Mouse (Mus musculus) heart, embryonic 16.5 days (tissue): ENCODE measurements around the gene Ssbp3. TPM values are rescaled to one million over a fixed set of nuclear protein-coding genes. Genes with fewer than 3 reads are reported as not detected.

Source experiments
- ATAC-seq: fragments of 200-750 bp; cut with Nextera tagmentation; replicated peaks from 2 replicates; pipeline ENCODE4 v1.8.0; 2017; ENCODE audit warnings: moderate number of reproducible peaks; ENCODE audit not compliant: insufficient read depth, low FRiP score; ENCODE audit errors: extremely low read depth
- H3K27ac ChIP-seq: fragments of 300-500 bp; sonication (generic); 2 replicates; pipeline ENCODE4 v1.5.1; 2014; ENCODE audit warnings: mild to moderate bottlenecking, low read length, control low read depth, moderate library complexity
- H3K27me3 ChIP-seq: fragments of 300-500 bp; sonication (generic); 2 replicates; pipeline ENCODE4 v1.6.1; 2014; ENCODE audit warnings: low read length, mixed read lengths; ENCODE audit not compliant: control insufficient read depth, insufficient read depth
- H3K36me3 ChIP-seq: fragments of 300-500 bp; sonication (generic); 2 replicates; pipeline ENCODE4 v1.6.1; 2014; ENCODE audit not compliant: control insufficient read depth, insufficient read depth
- H3K4me1 ChIP-seq: fragments of 300-500 bp; sonication (generic); 2 replicates; pipeline ENCODE4 v1.6.1; 2014; ENCODE audit warnings: low read length, mixed read lengths; ENCODE audit not compliant: control insufficient read depth, insufficient read depth
- H3K4me2 ChIP-seq: fragments of 300-500 bp; sonication (generic); 2 replicates; pipeline ENCODE4 v1.6.1; 2014; ENCODE audit warnings: low read depth, mild to moderate bottlenecking, control low read depth, low read length
- H3K4me3 ChIP-seq: fragments of 300-500 bp; sonication (generic); 2 replicates; pipeline ENCODE4 v1.5.1; 2014; ENCODE audit warnings: mild to moderate bottlenecking, control low read depth, low read length
- H3K9ac ChIP-seq: fragments of 300-500 bp; sonication (generic); 2 replicates; pipeline ENCODE4 v1.6.1; 2014; ENCODE audit warnings: low read length, control low read depth
- H3K9me3 ChIP-seq: fragments of 300-500 bp; sonication (generic); replicated peaks from 2 replicates; pipeline ENCODE4 v1.6.1; 2016; ENCODE audit warnings: low read length; ENCODE audit not compliant: control insufficient read depth
- WGBS: fragments of 180-500 bp; shearing (Covaris S2); extraction: QIAGEN DNeasy Blood & Tissue Kit; methylation state at CpG from one replicate; pipeline ENCODE4 v1.1.7; 2014; 5-methylcytosine and 5-hydroxymethylcytosine counted together
- polyA plus RNA-seq: library from polyadenylated mRNA; unstranded; fragments of >200 nt; fragmentation: Nextera tagmentation; extraction: Ambion mirVana; gene quantifications from 2 replicates; pipeline ENCODE4 v1.2.1, GENCODE M21; 2015

Gene Ssbp3
- polyA plus RNA-seq, 1 experiment from 2014 or later: 52.9 TPM

DNA sequence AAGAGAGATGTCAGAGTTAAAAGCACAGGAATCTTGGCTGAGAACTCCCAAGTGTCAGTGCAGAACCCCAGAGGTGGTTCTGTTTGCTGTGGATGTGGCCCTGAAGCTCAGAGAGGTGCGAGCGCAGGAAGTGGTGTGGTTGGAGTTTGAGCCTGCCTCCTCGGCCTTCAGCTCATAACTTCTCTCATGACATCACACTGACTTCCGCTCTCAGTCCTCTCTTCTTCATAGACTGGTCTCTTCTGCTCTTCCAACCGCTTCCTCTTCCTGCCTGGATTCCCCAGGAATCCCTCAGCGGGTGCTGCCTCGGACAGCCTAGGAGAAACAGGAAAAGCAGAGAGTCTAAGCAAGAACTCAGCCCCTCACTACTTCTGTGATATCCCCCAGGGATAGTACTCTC, 60.3 kb downstream of the Ssbp3 start:
- WGBS: 61% methylated on average over 7 of the region's 7 CpGs
- H3K27ac ChIP-seq: peak overlapping the region; percentile 16; the same call in 1 of the 2 replicates
- H3K36me3 ChIP-seq: no peaks in the 10 kb centered on the region
- ATAC-seq: no peak
- H3K9me3 ChIP-seq: no peaks in the 10 kb centered on the region
- H3K4me1 ChIP-seq: peaks cover 49% of the 10 kb centered on the region
- H3K9ac ChIP-seq: no peak overlapping the region
- H3K4me2 ChIP-seq: no peak overlapping the region
- H3K4me3 ChIP-seq: no peak overlapping the region
- H3K27me3 ChIP-seq: no peaks in the 10 kb centered on the region

DNA sequence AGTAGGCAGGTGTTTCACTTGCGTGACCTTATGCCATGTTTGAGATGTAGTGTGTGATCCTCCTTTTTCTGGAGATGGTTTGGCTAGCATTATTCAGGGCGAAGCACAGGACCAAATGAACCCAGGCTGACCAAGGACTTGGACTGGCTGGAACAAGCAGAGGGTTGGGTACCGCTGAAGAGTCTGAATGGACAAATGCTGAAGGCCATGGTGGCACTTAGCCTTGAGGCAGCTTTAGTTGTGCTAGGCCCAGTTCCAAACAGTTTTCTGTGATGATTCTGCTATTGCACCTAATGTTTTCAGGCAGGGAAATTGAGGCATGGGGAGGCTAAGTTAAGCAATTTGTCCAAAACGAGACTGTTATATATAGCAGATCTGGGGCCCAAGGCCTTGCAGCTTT, 61.6 kb downstream of the Ssbp3 start:
- Histone ChIP-seq H3K27me3 (no peaks in the 10 kb centered on the region), H3K4me1 (peaks cover 51% of the 10 kb centered on the region), H3K4me2 (no peak overlapping the region), H3K4me3 (no peak overlapping the region), H3K9me3 (no peaks in the 10 kb centered on the region), H3K27ac (no peak overlapping the region), H3K9ac (no peak overlapping the region), H3K36me3 (no peaks in the 10 kb centered on the region)
- no peak for ATAC-seq
- WGBS: 88% methylated on average over 4 of the region's 4 CpGs

DNA sequence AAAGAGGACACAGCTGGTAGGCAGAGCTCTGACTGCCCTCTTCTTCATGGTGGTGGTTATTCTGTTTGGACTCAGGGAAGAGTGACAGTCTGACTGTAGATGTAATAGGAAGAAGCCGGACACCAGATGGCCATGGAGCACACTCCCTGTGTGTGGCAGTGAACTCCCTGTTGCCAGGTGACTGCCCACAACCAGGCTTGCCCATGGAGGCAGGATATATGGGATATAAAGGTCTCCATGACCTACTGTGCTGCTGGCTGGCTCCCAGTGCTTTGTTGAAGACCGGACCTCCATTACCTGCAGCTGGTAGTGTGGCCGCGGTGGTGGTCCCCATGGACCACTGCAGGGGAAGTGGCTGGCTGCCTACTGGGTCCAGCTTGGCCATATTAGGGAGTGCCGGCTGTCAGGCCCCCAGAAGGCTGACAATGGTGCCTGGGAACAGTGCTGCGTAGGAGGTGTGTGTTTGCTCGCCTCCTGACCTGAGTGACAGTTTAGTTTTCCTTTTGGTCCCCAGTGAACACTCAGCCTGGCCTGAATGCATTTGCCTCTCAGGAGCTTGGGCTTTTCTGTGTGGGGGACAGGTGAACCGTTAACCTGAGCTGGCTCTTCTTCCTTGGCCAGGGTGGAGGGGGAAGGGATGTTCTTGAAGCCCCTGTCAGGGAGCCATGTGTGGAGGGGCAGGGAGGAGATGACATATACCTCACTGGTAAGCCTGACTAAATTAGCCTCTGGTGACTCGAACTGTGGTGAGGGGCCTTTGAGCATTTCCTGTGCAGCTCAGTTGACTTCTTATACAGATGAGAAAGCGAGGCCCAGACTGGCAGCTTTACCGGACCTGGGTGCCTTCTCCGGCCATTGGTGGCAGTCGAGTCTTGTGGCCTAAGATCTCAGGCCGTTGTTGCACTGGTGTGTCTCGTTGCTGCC, 62.2 kb downstream of the Ssbp3 start:
- Histone ChIP-seq H3K4me3 (no peak overlapping the region), H3K9me3 (no peaks in the 10 kb centered on the region), H3K4me2 (no peak overlapping the region), H3K9ac (no peak overlapping the region), H3K36me3 (no peaks in the 10 kb centered on the region), H3K4me1 (peaks cover 55% of the 10 kb centered on the region), H3K27ac (no peak overlapping the region), H3K27me3 (no peaks in the 10 kb centered on the region)
- peak; percentile 15; the same call in 1 of the 2 replicates for ATAC-seq
- WGBS: 67% methylated on average over 15 of the region's 15 CpGs

DNA sequence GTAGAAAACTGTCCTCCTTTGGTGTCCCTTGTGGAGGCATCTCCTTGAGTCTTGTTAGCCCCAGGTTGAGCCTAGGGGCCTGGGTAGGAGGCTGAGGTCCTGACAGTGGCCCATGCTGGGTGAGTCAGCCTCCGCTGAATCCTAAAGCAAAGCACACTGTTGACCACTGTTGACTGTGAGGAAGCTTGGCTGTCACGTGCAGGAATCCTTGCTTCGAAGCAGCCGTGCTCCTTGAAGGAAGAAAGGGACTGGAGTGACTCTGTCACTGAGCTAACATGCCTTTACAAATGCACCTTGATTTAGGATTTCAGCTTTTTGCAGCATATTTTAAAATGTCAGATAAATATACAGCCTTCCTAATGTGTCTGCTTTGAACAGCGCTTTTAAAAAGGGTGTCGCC, 64.8 kb downstream of the Ssbp3 start:
- ATAC-seq: no peak
- Histone ChIP-seq H3K27me3 (no peaks in the 10 kb centered on the region), H3K4me3 (no peak overlapping the region), H3K4me1 (peaks cover 38% of the 10 kb centered on the region), H3K4me2 (no peak overlapping the region), H3K27ac (no peak overlapping the region), H3K9ac (no peak overlapping the region), H3K36me3 (no peaks in the 10 kb centered on the region), H3K9me3 (no peaks in the 10 kb centered on the region)
- WGBS: 75% methylated on average over 6 of the region's 6 CpGs

DNA sequence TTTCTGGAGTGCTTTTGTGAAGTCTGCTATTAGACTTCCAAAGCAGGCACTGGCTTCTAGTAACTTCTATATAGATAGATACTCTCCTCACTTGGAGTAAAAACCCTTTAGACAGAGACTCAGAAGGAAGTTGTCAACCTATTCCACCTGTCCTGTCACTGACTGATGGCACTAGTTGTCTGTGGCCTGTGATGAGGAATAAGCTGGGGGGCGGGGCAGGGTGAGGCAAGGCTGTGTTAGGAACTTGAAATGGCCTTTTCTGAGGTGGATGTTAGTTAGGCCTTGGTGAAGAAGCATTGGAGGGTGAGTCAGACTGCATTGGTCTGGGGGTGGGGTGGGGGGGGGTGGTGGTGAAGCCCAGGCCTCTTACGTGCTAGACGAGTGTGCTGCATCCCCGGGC, 65.4 kb downstream of the Ssbp3 start:
- H3K4me3 ChIP-seq: no peak overlapping the region
- no peak overlapping the region for H3K27ac ChIP-seq
- no peaks in the 10 kb centered on the region for H3K36me3 ChIP-seq
- H3K4me2 ChIP-seq: no peak overlapping the region
- ATAC-seq: no peak
- no peak overlapping the region for H3K9ac ChIP-seq
- no peaks in the 10 kb centered on the region for H3K9me3 ChIP-seq
- no peaks in the 10 kb centered on the region for H3K27me3 ChIP-seq
- peaks cover 37% of the 10 kb centered on the region for H3K4me1 ChIP-seq
- 73% methylated on average over 4 of the region's 4 CpGs for WGBS

DNA sequence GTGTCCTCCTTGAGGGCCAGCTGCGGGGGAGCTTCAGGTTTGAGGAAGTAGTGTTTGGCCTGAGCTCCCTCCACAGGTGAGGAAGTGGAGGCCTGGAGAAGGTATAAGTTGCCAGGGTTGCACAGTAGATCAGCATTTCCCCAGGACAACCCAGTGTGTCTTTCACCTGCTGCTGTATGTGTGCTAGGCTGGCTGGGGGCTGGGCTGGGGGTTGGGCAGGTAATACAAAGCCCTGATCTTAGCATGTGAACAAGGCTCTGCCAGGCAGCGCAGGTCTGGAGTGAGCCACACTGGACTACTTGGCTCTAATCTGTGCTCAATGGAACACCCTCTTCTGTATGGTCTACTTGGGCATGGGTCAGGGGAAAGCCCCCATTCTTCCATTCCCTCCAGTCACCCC, 66.1 kb downstream of the Ssbp3 start:
- no peak overlapping the region for H3K4me3 ChIP-seq
- no peak overlapping the region for H3K27ac ChIP-seq
- H3K36me3 ChIP-seq: no peaks in the 10 kb centered on the region
- no peaks in the 10 kb centered on the region for H3K9me3 ChIP-seq
- H3K9ac ChIP-seq: peak overlapping the region; percentile 8; the same call in 1 of the 2 replicates
- WGBS: 77% methylated on average over 2 of the region's 2 CpGs
- H3K4me1 ChIP-seq: peaks cover 33% of the 10 kb centered on the region
- no peak for ATAC-seq
- H3K27me3 ChIP-seq: no peaks in the 10 kb centered on the region
- H3K4me2 ChIP-seq: no peak overlapping the region

DNA sequence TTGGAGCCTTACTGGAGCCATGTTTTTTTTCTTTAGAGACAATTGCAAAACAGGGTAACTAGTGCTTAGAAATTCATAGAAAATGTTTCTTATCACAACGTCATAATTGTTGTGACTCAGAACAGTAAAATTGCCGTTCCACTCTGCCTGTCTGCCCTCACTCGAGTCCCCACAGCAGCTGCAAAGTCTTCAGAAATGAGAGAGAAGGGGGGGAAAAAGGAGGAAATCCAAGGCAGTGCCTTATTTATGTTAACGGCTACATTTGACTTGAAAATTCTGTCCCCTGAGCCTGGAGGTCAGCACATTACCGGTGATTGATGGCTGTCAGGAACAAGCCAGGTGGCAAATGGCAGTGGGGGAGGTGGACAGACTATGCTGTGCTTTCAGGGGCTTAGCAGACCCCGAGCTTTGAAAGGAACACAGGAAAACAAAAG, 66.7 kb downstream of the Ssbp3 start:
- Histone ChIP-seq H3K4me3 (no peak overlapping the region), H3K4me1 (peaks cover 33% of the 10 kb centered on the region), H3K36me3 (no peaks in the 10 kb centered on the region), H3K9ac (no peak overlapping the region), H3K27ac (no peak overlapping the region), H3K9me3 (no peaks in the 10 kb centered on the region), H3K27me3 (no peaks in the 10 kb centered on the region), H3K4me2 (no peak overlapping the region)
- 26% methylated on average over 6 of the region's 6 CpGs for WGBS
- no peak for ATAC-seq

DNA sequence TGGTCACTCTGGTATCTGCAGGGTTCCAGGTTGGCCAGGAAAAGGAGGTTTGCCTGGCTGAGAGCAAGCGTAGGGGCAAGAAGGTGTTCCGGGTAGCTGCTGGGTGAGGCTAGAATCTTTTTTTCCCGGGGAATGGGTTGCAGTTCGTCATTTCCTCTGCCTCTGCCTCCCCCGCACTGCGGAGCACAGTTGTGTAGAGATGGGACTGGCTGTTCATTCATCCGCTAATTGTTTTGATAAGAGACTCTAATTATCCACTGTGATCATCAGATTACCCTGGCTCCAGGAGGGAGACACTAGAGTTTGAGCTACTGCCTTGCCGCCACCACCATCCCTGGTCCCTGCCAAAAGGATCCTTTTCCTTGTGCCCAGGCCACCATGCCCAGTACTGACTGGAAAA, 67.9 kb downstream of the Ssbp3 start:
- Histone ChIP-seq H3K9me3 (no peaks in the 10 kb centered on the region), H3K4me2 (no peak overlapping the region), H3K4me1 (peaks cover 30% of the 10 kb centered on the region), H3K36me3 (no peaks in the 10 kb centered on the region), H3K27me3 (no peaks in the 10 kb centered on the region), H3K9ac (no peak overlapping the region), H3K27ac (peak overlapping the region; percentile 64), H3K4me3 (no peak overlapping the region)
- no peak for ATAC-seq
- WGBS: 58% methylated on average over 8 of the region's 8 CpGs

DNA sequence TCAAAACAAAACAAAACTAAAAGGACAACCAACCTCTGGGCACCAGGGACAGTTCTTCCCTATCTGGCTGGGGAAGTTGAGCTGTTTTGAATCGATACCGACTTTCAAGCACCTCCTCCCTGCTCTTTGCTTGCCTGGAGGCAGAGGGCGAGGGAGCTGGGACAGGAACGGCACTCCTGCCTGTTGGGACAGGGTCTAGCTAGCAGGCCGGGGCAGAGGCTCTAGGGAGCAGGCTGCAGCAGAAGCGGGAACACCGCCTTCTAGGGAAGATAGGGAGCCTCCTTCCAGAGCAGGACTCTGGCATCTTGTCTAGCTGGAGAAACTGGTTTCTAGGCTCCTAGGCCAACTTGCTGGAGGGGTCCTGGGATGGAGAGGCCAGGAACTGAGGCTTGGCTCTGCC, 70.2 kb downstream of the Ssbp3 start:
- Histone ChIP-seq H3K9ac (no peak overlapping the region), H3K4me2 (no peak overlapping the region), H3K36me3 (no peaks in the 10 kb centered on the region), H3K4me1 (peaks cover 40% of the 10 kb centered on the region), H3K27ac (no peak overlapping the region), H3K4me3 (no peak overlapping the region), H3K9me3 (no peaks in the 10 kb centered on the region), H3K27me3 (no peaks in the 10 kb centered on the region)
- WGBS: 21% methylated on average over 7 of the region's 7 CpGs
- ATAC-seq: no peak; the same call in 1 of the 2 replicates
